Mouse (Mus musculus): Measurements from ENCODE around the gene Hmcn1. TPM values are rescaled to one million over a fixed set of nuclear protein-coding genes. Genes with fewer than 3 reads are reported as not detected.
A peak's percentile ranks its signal among the peaks of the same experiment; 100 is the strongest.

Gene Hmcn1
- polyA plus RNA-seq, 1 experiment from 2014 or later = 0.28 TPM

DNA sequence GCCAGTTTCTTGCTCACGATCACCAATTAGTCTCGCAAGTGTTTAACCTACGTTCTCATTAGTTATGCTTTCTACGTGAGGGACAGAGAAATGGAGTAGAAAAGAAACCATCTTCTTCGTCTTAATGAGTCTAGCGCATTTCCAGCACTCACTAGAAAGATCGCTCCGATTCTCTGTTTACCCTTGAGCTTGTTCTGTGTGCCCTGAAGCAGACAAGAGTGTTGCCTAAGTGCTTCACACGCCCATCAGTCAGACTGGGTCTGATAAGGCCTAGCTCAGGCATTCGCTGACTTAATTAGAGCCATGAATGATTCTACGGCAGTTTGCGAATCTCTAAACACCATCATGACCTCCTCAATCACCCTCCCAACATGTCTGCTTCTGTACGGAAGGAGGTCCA, 7.5 kb upstream of the Hmcn1 start:
- no peaks in the 10 kb centered on the region for H3K27me3 ChIP-seq
- ChIA-PET CTCF (interaction anchor here (1.1 kb wide), 1 partner anchor 221 kb away, joined by 3 read pairs; no protein-coding TSS in a partner anchor), POLR2A (no interaction called here)
- DNase-seq (ENCODE audit: low read depth, low spot score) = no peak
- TF ChIP-seq CTCF (IDR thresholded peaks at IDR 0.05) = no peak
- in situ Hi-C loops (cut with MboI; ENCODE audit: low pct_unique_long_range_greater_than_20kb) = loop anchor here (10.0 kb wide), 1 partner anchor 76 kb away; no protein-coding TSS in a partner anchor
- ATAC-seq = no peak

DNA sequence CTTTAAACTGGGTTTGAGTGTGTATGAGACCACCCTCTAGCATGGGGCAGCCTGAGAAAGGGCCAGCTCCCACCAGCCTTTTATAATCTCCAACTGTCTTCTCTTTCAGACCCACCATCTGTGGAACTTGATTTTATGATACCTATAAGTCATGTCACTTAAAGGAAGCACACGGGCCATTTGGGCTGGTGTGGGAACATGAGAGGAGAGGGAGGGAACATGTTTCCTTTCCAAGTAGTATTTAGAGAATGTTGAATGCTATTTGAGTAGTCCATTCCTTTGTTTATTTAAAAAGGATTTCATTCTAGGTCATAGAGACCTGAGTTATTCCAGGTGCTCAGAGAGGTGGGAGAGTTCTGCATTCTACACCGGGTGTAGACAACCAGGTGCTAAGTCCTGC, 1.4 kb upstream of the Hmcn1 start:
- in situ Hi-C loops (cut with MboI; ENCODE audit: low pct_unique_long_range_greater_than_20kb) = no loop called here
- DNase-seq (ENCODE audit: low read depth, low spot score) (no peak), ATAC-seq (no peak)
- no peak for TF ChIP-seq CTCF (IDR thresholded peaks at IDR 0.05)
- ChIA-PET POLR2A (no interaction called here), CTCF (no interaction called here)
- no peaks in the 10 kb centered on the region for H3K27me3 ChIP-seq

DNA sequence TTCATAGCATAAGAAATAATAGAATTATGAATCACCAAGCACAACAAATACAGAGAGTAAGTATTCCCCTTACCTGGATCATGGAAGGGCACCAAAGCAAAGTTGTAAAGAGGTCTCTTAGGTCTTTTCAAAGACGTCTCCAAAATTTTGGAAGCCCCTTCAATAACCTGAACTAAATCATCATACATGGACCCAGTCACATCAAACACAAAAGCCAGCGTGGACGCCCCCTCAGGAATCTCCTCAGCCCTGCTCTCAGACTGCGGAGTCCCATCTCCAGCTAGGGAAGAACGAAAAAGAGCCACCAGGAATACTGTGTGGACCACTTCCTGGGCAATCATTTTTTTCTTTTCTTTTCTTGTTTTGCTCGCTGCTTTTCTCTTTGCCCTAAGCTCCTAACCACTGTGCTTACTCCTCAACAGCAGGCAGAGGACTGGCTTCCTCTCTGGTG, 499 bp downstream of the Hmcn1 start:
- TF ChIP-seq CTCF (IDR thresholded peaks at IDR 0.05) = no peak
- DNase-seq (ENCODE audit: low read depth, low spot score) (no peak), ATAC-seq (peak; percentile 12)
- H3K27me3 ChIP-seq = no peaks in the 10 kb centered on the region
- ChIA-PET CTCF (interaction anchor here (0.9 to 1.7 kb wide), 4 partner anchors 15 to 200 kb away, joined by 3 to 5 read pairs (median 3); no protein-coding TSS in a partner anchor), POLR2A (interaction anchor here (0.7 kb wide), 1 partner anchor 459 kb away, joined by 3 read pairs; no protein-coding TSS in a partner anchor)
- in situ Hi-C loops (cut with MboI; ENCODE audit: low pct_unique_long_range_greater_than_20kb) = no loop called here

DNA sequence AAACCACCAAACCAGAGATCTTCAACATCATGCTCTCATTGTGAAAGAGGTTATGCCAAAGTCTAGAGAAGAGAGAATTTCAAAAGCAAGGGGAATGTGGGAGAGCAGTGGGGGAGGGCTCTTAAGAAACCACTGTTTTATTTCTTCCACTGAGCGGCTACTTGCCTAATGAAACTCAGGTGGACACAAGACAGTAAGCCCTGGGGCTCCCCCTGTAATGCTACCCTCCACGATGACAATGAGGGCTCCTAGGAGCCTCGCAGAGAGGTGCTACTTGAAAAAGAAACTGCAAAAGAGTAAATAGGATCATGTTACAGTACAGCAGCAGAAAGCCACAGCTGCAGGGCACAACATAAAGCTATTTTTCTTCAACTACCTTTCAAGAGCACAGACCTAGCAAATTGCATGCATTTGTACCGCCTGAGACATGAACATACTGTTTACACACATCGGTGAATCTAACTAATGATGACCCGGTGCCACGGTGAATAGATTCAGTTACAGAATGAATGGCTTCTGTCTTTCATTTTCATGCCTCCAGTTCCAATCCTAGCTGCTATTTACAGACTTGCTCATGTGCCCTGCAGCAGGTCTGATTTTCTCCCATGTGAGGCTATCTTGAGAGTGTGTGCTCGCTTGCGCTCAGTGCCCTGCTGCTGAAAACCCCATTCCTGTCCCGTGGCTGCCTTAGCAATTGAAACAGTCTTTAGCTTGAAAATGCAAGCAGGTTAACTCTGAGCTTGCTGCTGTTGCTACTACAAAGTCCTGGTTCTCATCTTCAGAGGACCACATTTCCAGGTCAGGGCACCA, 1.3 kb downstream of the Hmcn1 start:
- DNase-seq (ENCODE audit: low read depth, low spot score) = no peak

DNA sequence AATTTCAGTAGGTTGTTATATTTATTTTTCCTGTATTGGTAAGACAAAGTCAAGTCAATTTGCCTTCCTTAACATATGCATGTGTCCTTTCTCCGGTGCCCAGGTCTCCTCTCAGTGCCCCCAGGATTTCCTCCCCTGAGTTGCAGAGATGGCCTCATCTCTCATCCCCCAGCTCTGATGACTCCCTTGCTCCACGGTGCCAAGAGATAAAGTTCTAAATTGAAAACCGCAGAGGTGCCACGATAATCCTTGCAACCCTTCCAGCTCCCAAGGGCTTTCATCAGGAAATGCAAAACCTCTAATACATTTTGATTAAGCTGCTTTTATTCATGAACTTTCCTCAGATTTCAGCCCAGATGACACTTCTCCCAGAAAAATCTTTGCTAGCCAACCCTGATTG, 8.3 kb downstream of the Hmcn1 start:
- TF ChIP-seq CTCF (IDR thresholded peaks at IDR 0.05) = no peak
- DNase-seq (ENCODE audit: low read depth, low spot score) = no peak

More for the DNA sequence above, 1.3 kb downstream of the Hmcn1 start:
- no peak for TF ChIP-seq CTCF (IDR thresholded peaks at IDR 0.05)
- in situ Hi-C loops (cut with MboI; ENCODE audit: low pct_unique_long_range_greater_than_20kb) = no loop called here
- CTCF ChIA-PET = interaction anchor here (1.5 to 1.7 kb wide), 2 partner anchors 16 to 19 kb away, joined by 3 to 5 read pairs; no protein-coding TSS in a partner anchor
- POLR2A ChIA-PET = interaction anchor here (0.7 kb wide), 1 partner anchor 458 kb away, joined by 3 read pairs; no protein-coding TSS in a partner anchor
- H3K27me3 ChIP-seq = no peaks in the 10 kb centered on the region
- no peak for ATAC-seq

DNA sequence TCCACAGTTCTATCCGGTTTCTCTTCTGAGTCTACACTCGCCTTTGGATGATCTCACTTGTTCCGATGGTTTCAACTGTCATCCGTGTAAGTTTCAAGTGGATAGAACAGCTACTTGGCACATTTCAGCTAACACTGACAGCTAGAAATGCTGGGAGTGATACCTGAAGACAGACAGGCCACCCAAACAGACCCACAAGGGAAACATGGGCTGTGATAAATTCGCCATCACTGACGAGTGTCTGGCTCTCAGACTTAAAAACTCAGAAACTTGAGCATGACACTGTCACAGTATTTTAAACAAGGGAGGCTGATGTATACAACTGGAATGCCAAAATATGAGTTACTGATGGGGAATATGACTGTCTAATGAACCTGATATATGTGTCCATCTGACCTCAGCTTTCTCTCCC, 9.1 kb downstream of the Hmcn1 start:
- ChIA-PET POLR2A (no interaction called here), CTCF (interaction anchor here (1.0 kb wide), 1 partner anchor 10 kb away, joined by 3 read pairs; no protein-coding TSS in a partner anchor)
- DNase-seq (ENCODE audit: low read depth, low spot score) (no peak), ATAC-seq (no peak)
- no peaks in the 10 kb centered on the region for H3K27me3 ChIP-seq
- no peak for TF ChIP-seq CTCF (IDR thresholded peaks at IDR 0.05)
- in situ Hi-C loops (cut with MboI; ENCODE audit: low pct_unique_long_range_greater_than_20kb) = no loop called here

More for the DNA sequence above, 8.3 kb downstream of the Hmcn1 start:
- ChIA-PET CTCF (interaction anchor here (0.8 kb wide), 1 partner anchor 26 kb away, joined by 3 read pairs; no protein-coding TSS in a partner anchor), POLR2A (no interaction called here)
- no peaks in the 10 kb centered on the region for H3K27me3 ChIP-seq
- ATAC-seq = no peak
- in situ Hi-C loops (cut with MboI; ENCODE audit: low pct_unique_long_range_greater_than_20kb) = no loop called here

DNA sequence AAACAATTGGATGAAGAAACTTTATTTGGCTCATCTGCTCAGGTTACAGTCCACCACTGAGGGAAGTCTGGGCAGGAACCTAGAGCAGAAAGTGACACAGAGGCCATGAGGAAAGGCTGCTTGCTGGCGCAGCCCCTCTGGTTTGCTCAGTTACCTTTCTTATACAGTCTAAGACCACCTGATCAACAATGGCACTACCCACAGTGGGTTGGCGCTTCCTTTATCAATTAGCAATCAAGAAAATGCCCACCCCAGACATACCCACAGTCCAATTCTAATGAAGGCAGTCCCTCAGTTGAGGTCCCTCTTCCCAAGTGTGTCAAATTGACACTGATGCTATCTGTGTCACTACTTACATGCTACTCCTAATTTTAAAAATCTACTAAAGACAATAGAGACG, 14.6 kb downstream of the Hmcn1 start:
- no peaks in the 10 kb centered on the region for H3K27me3 ChIP-seq
- CTCF ChIA-PET = no interaction called here
- no peak for ATAC-seq
- POLR2A ChIA-PET = no interaction called here
- DNase-seq (ENCODE audit: low read depth, low spot score) = no peak
- no peak for TF ChIP-seq CTCF (IDR thresholded peaks at IDR 0.05)
- in situ Hi-C loops (cut with MboI; ENCODE audit: low pct_unique_long_range_greater_than_20kb) = no loop called here

DNA sequence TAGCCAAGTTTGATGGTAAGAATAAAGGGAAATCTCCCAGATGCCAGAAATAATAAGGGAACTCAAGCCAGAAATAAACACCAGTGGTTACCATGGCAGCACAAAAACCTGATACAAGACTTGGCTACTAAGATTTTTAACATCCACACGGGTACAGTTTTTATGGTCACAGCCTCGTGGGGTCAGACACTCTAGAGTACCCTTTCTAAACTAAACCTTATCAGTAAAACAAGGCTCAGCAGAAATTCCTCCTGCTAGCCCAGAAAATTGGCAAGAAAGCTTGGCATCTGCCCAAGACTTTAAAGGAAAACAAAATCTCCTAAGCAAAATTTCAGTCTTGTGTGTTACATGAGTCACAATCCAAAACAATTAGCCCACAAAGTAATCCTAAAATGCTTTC, 17.0 kb downstream of the Hmcn1 start:
- ChIA-PET POLR2A (interaction anchor here (0.8 kb wide), 1 partner anchor 26 kb away, joined by 3 read pairs; no protein-coding TSS in a partner anchor), CTCF (interaction anchor here (1.4 kb wide), 1 partner anchor 22 kb away, joined by 3 read pairs; no protein-coding TSS in a partner anchor)
- ATAC-seq = no peak
- no peaks in the 10 kb centered on the region for H3K27me3 ChIP-seq
- TF ChIP-seq CTCF (IDR thresholded peaks at IDR 0.05) = no peak
- no peak for DNase-seq (ENCODE audit: low read depth, low spot score)
- in situ Hi-C loops (cut with MboI; ENCODE audit: low pct_unique_long_range_greater_than_20kb) = no loop called here

DNA sequence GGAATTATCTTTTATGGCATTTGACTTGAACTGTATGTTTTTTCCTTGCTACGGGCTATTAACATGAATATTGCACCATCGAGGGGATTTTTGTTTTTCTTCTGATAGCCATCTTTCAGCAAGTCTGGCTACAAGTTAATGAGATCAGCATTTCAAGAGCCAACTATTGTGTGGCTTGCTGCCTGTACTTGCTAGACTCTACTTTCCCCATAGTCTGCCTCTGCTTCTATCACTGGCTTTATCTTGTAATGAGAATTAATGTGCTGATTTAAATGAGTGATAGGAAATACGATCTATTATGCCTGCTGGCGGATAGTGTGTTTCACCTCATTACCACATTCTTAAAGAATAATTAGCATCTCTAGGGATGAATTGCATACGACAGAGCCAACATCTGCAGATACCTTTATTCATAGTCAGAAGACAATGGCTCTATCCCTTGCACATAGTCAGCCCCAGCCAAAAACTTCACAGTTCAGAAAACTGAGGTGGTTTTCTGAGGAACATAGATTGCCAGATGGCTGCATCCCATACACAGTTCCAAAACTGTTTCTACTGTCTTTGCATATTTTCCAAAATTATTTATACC, 33.7 kb downstream of the Hmcn1 start:
- H3K27me3 ChIP-seq = no peaks in the 10 kb centered on the region
- no peak for ATAC-seq
- POLR2A ChIA-PET = no interaction called here
- CTCF ChIA-PET = no interaction called here
- in situ Hi-C loops (cut with MboI; ENCODE audit: low pct_unique_long_range_greater_than_20kb) = no loop called here
- DNase-seq (ENCODE audit: low read depth, low spot score) = no peak
- no peak for TF ChIP-seq CTCF (IDR thresholded peaks at IDR 0.05)

DNA sequence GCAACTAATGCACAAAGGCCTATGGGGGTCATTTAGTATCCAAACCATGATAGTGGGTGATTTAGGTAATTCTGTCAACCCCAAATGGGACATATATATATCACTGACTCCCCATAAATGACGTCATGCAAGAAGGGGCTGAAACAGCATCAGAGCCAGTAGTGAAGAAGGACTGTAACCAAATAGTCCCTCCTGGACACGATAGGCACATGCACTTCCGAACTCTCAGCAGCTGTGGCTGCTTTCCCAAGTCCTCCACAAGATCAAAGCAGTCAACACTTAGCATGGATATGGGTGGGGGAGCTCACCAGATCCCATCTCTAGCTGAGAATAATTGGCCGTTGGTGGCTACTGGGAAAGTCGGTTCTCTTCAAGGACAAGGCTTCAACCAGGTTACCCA, 42.2 kb downstream of the Hmcn1 start:
- no peak for ATAC-seq
- no peaks in the 10 kb centered on the region for H3K27me3 ChIP-seq
- in situ Hi-C loops (cut with MboI; ENCODE audit: low pct_unique_long_range_greater_than_20kb) = no loop called here
- no peak for DNase-seq (ENCODE audit: low read depth, low spot score)
- ChIA-PET CTCF (interaction anchor here (0.9 to 2.5 kb wide), 2 partner anchors 12 to 58 kb away, joined by 3 to 9 read pairs; no protein-coding TSS in a partner anchor), POLR2A (no interaction called here)
- no peak for TF ChIP-seq CTCF (IDR thresholded peaks at IDR 0.05)

All from Patski (cell line).